Mouse (Mus musculus) midbrain, postnatal 0 days (tissue): Measurements from ENCODE around the gene Zmiz1. TPM values are rescaled to one million over a fixed set of nuclear protein-coding genes. Genes with fewer than 3 reads are reported as not detected.

ENCODE experiments used
- ATAC-seq: fragments of 200-750 bp; cut with Nextera tagmentation; 2 replicates; pipeline ENCODE4 v1.8.0; 2017; ENCODE audit warnings: moderate number of reproducible peaks, mild to moderate bottlenecking, moderate TSS enrichment, moderate library complexity; ENCODE audit not compliant: low FRiP score
- DNase-seq: peaks from one replicate; pipeline ENCODE4 v3.0.0-alpha.2; 2015; ENCODE audit warnings: low spot score
- H3K27ac ChIP-seq: fragments of 300-500 bp; sonication (generic); 2 replicates; pipeline ENCODE4 v1.5.1; 2014; ENCODE audit warnings: low read depth, mild to moderate bottlenecking, low read length, mixed read lengths
- H3K27me3 ChIP-seq: fragments of 300-500 bp; sonication (generic); 2 replicates; pipeline ENCODE4 v1.6.1; 2014; ENCODE audit warnings: low read length, control low read depth, mixed read lengths; ENCODE audit not compliant: insufficient read depth
- H3K36me3 ChIP-seq: fragments of 300-500 bp; sonication (generic); 2 replicates; pipeline ENCODE4 v1.6.1; 2014; ENCODE audit warnings: low read length, control low read depth, mixed read lengths; ENCODE audit not compliant: insufficient read depth
- H3K4me1 ChIP-seq: fragments of 300-500 bp; sonication (generic); 2 replicates; pipeline ENCODE4 v1.6.1; 2014; ENCODE audit warnings: mild to moderate bottlenecking, control low read depth, antibody characterized with exemption, low read length, mixed read lengths; ENCODE audit not compliant: insufficient read depth
- H3K4me2 ChIP-seq: fragments of 300-500 bp; sonication (generic); 2 replicates; pipeline ENCODE4 v1.6.1; 2014; ENCODE audit warnings: low read depth, mild to moderate bottlenecking, low read length, mixed read lengths; ENCODE audit not compliant: poor library complexity, severe bottlenecking
- H3K4me3 ChIP-seq: fragments of 300-500 bp; sonication (generic); 2 replicates; pipeline ENCODE4 v1.5.1; 2014; ENCODE audit warnings: low read depth, mild to moderate bottlenecking, low read length, moderate library complexity
- H3K9ac ChIP-seq: fragments of 300-500 bp; sonication (generic); replicated peaks from 2 replicates; pipeline ENCODE4 v1.6.1; 2014; ENCODE audit warnings: mild to moderate bottlenecking, low read length, moderate library complexity, mixed read lengths; ENCODE audit not compliant: poor library complexity, severe bottlenecking
- H3K9me3 ChIP-seq: fragments of 300-500 bp; sonication (generic); 2 replicates; pipeline ENCODE4 v1.6.1; 2016; ENCODE audit warnings: low read length, control low read depth
- CTCF ChIP-seq: IDR thresholded peaks from 2 replicates; pipeline ENCODE4 v1.5.1; 2016; ENCODE audit warnings: antibody characterized with exemption, mild to moderate bottlenecking
- WGBS: fragments of 180-500 bp; shearing (Covaris S2); extraction: QIAGEN DNeasy Blood & Tissue Kit; methylation state at CpG from one replicate; pipeline ENCODE4 v1.1.7; 2014; 5-methylcytosine and 5-hydroxymethylcytosine counted together
- polyA plus RNA-seq: library from polyadenylated mRNA; unstranded; fragments of >200 nt; fragmentation: Nextera tagmentation; extraction: Ambion mirVana; gene quantifications from 2 replicates; pipeline ENCODE4 v1.2.1, GENCODE M21; 2015
- total RNA-seq: library from RNA; depleted of rRNA; stranded (reverse); fragments of >200 nt; gene quantifications from 2 replicates; pipeline ENCODE4 v1.2.3, GENCODE M21; 2014

Zmiz1 gene
- total and polyA plus RNA-seq, 2 experiments from 2014 or later = 51.7 to 130 TPM

- H3K4me1 ChIP-seq = peaks cover 16% of the 10 kb centered on the region; the same call in 1 of the 2 replicates
- H3K27ac ChIP-seq = peak overlapping the region; percentile 96
- DNase-seq = peak; percentile 45
- H3K27me3 ChIP-seq = no peaks in the 10 kb centered on the region
- H3K4me2 ChIP-seq = peak overlapping the region; percentile 87
- no peaks in the 10 kb centered on the region for H3K9me3 ChIP-seq
- no peak for ATAC-seq
- peak overlapping the region; percentile 77 for H3K4me3 ChIP-seq
- H3K36me3 ChIP-seq = no peaks in the 10 kb centered on the region
- WGBS = under 1% methylated on average over 37 of the region's 37 CpGs
- peak overlapping the region; percentile 87 for H3K9ac ChIP-seq
- TF ChIP-seq CTCF = 0 out of 2 replicates have a peak, but pooled peaks have one; percentile 27
Measured at GRCm38 (mm10) chr14:25458111-25459015, 622 bp upstream of the Zmiz1 start.

- peak overlapping the region; percentile 87 for H3K4me2 ChIP-seq
- peak; percentile 60 for TF ChIP-seq CTCF
- H3K4me3 ChIP-seq = peak overlapping the region; percentile 77
- ATAC-seq (peak; percentile 9; the same call in 1 of the 2 replicates), DNase-seq (no peak)
- H3K27me3 ChIP-seq = no peaks in the 10 kb centered on the region
- peaks cover 27% of the 10 kb centered on the region for H3K4me1 ChIP-seq
- H3K36me3 ChIP-seq = no peaks in the 10 kb centered on the region
- no peaks in the 10 kb centered on the region for H3K9me3 ChIP-seq
- under 1% methylated on average over 63 of the region's 69 CpGs for WGBS
- peak overlapping the region; percentile 87 for H3K9ac ChIP-seq
- H3K27ac ChIP-seq = peak overlapping the region; percentile 96
Measured at GRCm38 (mm10) chr14:25459394-25459997, 511 bp downstream of the Zmiz1 start.

GRCm38 (mm10) chr14:25459998-25460800, 1.2 kb downstream of the Zmiz1 start:
- H3K4me1 ChIP-seq = peaks cover 34% of the 10 kb centered on the region
- no peaks in the 10 kb centered on the region for H3K9me3 ChIP-seq
- peak overlapping the region; percentile 87 for H3K9ac ChIP-seq
- ATAC-seq (no peak), DNase-seq (peak; percentile 65)
- 2% methylated on average over 53 of the region's 63 CpGs for WGBS
- no peak; the same call in 1 of the 2 replicates for TF ChIP-seq CTCF
- H3K27me3 ChIP-seq = no peaks in the 10 kb centered on the region
- H3K4me2 ChIP-seq = peak overlapping the region; percentile 87
- H3K4me3 ChIP-seq = peak overlapping the region; percentile 77
- peak overlapping the region; percentile 96 for H3K27ac ChIP-seq
- H3K36me3 ChIP-seq = no peaks in the 10 kb centered on the region

GRCm38 (mm10) chr14:25460801-25461675, 2.1 kb downstream of the Zmiz1 start:
- H3K27me3 ChIP-seq = no peaks in the 10 kb centered on the region
- peak overlapping the region; percentile 87 for H3K4me2 ChIP-seq
- TF ChIP-seq CTCF = no peak
- peak; percentile 85 for DNase-seq
- ATAC-seq = peak; percentile 52
- WGBS = 1% methylated on average over 38 of the region's 42 CpGs
- no peaks in the 10 kb centered on the region for H3K9me3 ChIP-seq
- no peaks in the 10 kb centered on the region for H3K36me3 ChIP-seq
- peak overlapping the region; percentile 77 for H3K4me3 ChIP-seq
- H3K27ac ChIP-seq = peak overlapping the region; percentile 96
- peak overlapping the region; percentile 87 for H3K9ac ChIP-seq
- H3K4me1 ChIP-seq = peaks cover 36% of the 10 kb centered on the region
